Mouse (Mus musculus) heart, postnatal 4 days (tissue): Measurements from ENCODE around the gene Zfand3. TPM values are rescaled to one million over a fixed set of nuclear protein-coding genes. Genes with fewer than 3 reads are reported as not detected.

Source experiments
- DNase-seq: peaks from one replicate; pipeline ENCODE4 v3.0.0; 2021
- total RNA-seq, 2 experiments: library from RNA; stranded (reverse); gene quantifications; 2 replicates each; pipeline ENCODE4 v1.2.3; 2021

The Zfand3 gene
- total RNA-seq, 2 experiments from 2014 or later: 145 to 149 TPM

DNA sequence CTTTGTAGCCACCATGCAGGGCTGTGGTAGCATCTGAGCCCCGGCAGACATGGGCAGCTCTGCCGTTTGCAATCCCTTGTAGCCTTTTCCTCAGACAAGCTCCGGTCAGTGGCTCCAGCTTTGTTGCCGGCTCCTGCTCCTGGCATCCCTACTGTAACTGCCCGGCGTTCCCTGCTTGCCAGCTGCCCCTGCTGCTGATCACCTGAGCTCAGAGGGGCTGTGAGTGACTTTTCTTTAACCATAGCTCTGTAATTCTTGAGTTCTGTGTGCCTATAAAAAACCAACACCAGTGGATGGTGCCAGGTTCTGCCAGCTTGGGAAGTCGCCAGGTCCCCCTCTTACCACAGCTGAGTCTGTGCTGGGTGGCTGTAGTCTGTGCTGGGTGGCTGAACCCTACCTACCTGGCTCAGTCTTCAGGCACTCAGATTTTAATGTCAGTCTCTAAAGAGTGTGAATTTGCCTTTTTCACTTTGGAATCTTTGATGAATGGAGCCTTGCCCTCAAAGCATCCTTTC, 150.9 kb downstream of the Zfand3 start:
- DNase-seq: peak; percentile 41

DNA sequence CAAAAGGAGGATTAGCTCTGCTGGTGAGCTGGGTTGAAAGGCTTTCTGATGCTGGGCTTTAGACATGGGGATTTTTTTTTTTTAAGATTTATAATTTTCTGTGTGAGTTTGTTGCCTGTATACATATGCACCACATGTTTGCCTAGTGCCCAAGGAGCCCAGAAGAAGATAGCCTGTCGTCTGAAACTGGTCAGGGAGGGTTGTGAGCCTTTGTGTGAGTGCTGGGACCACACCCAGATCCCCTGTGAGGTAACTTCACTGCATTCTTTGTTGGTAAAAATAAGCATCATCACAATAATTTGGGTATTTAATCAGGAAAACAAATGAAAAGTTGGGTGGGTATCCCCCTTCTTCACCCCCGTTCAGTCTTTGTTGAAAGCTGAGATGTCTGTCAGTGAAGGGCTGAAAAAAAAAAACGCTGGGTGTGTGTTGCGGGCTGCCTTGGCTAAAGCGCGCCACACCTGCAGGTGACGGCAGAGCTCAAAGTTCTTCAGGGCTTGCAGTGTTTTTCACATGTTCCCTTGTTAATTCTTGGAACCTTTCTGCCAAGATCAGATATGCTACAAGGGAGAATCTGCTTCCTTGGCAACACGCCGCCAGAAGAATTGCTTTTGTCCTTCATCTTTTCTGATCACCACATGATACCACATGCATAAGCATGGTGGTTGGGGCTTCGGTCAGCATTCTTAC, 154.0 kb downstream of the Zfand3 start:
- no peak for DNase-seq

DNA sequence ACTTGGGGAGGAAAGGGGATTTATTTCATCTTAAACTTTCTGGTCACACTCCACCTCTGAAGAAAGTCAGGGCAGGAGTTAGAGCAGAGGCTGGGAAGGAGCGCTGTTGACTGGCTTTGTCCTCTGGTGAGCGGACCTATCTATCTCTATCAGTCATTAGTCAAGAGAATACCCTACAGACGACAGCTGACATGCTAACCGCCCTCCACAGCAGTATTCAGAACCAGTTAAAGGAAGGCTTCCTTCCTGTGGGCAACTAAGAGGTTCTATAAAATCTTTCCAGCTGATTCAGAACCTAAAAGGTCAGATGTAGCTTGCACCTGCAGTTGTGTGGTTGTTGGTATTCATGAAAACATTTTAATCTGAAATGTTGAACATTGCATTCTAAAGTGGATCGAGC, 154.8 kb downstream of the Zfand3 start:
- DNase-seq: no peak

DNA sequence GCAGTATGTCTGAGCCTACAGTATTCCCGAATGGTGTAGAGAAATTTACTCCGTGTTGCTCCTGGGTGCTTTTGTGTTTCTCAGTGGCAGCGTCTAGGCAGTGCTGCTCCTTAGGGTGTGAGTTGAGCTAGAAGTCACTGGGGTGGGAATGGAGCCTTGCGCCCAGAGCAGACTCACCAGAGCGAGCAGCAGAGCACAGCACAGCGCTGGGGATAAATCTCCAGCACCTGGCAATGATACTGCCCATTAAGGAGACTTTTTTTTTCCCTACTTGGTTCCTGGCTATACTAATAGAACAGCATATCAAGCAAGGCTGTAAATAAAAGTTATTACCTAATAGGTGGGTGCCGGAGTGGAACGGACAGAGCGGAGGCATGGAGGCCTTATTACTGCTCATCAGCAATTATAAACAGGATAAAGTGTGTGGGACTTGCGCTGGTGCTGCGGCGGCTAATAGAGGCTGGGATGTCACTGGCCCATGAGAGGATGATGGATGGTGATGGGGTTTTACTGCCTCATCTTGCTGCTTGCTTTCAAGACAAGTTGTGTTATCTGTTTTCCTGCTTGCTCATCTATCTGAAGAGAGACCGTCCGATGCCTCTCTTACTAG, 156.4 kb downstream of the Zfand3 start:
- no peak for DNase-seq

DNA sequence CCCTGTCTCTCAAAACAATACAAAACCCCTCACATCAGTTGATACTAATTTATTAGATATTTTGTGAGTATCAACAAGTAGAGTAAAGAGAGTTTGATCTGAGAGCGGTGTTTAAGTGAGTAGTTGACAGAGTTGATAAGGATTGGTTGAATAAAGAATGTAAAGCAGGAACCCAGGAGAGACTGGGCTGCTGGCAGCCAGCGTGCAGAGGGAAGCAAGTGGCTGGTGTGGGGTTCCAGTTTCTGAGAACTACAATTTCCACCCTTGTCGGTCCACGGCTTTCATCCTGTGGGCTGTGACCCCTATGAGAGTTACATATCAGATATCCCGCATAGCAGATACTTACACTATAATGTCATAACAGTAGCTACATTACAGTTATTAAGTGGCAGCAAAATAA, 158.4 kb downstream of the Zfand3 start:
- no peak for DNase-seq

DNA sequence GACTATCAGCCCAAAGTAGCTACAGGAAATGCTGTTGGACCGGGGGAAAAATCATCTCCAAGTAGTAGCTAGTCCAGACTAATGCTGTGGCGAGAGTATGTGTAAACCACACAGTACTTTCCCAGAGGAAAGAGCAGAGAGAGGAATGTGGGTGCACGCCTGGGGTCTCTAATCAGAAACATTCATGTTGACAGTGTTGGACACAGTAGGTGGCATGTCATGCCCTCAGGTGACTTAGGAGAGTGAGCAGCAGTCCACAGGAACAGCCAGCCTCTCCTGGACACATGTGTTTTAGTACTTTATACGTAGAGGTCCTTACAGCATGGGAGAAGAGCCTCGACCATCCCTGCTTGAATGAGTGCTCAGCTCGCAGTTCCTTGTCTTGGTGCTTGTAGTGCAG, 159.3 kb downstream of the Zfand3 start:
- DNase-seq: no peak

DNA sequence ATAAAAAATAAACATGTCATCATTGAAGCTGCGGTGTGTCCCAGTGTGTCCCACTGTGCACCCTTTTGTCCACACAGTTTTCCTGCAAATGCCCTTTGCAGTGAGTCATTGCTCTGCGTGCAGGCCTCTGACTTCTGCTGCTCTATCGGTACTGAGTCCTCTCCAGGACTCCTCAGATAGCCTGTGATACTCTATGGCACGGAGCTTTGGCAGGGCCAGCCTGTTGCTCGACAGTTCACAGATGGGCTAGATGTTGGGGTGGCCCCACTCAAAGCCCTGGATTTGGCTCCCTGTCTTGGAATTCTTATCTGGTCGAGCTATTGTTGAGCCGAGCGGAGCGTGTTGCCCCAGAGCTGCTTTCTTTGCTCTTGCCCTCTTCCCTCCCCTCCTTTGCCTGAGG, 160.3 kb downstream of the Zfand3 start:
- peak; percentile 36 for DNase-seq

DNA sequence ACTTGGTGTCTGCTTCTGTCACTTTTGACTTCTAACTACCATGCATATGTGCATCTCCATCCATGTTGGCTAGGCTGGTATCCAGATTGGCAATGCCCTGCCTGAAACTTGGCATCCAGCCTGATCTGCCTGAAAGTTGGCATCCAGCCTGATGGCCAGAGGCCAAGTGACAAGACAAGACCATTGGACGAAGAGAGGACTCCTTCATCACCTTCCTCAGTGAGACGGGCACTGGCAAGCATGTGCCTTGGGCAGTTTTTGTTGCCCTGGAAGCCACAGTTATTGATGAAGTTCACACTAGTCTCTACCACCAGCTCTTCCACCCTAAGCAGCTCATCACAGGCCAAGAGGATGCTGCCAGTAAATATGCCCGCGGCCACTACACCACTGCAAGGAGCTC, 172.9 kb downstream of the Zfand3 start:
- peak; percentile 62 for DNase-seq

DNA sequence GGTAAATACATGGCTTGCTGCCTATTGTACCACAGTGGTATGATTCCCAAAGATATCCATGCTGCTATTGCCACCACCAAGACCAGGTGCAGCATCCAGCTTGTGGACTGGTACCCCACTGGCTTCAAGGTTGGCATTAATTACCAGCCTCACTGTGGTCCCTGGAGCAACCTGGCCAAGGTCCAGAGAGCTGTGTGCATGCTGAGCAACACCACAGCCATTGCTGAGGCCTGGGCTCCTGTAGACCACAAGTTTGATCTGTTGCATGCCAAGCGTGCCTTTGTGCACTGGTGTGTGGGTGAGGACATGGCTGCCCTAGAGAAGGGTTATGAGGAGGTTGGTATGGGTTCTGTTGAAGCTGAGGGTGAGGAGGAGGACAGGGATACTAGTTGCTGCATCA, 173.9 kb downstream of the Zfand3 start:
- DNase-seq: peak; percentile 16

DNA sequence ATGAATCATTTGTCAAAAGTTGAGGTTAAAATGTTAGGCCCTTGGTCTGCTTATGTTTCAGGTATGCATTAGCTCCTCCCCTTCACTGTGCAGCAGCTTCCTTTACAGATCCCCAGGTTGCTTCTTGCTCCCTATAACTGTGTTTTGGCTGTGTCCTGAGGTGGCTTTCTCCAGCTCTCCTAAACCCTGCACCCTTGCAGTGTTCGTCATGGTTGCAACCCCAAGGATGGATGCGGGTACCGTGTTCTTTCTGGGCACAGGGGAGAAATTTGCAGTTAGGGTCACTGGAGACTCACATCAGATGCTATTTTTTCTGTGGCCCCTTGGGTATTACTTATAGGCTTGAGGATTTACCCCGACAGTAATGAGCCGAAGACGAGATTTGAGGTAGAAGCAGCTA, 175.7 kb downstream of the Zfand3 start:
- peak; percentile 3 for DNase-seq

DNA sequence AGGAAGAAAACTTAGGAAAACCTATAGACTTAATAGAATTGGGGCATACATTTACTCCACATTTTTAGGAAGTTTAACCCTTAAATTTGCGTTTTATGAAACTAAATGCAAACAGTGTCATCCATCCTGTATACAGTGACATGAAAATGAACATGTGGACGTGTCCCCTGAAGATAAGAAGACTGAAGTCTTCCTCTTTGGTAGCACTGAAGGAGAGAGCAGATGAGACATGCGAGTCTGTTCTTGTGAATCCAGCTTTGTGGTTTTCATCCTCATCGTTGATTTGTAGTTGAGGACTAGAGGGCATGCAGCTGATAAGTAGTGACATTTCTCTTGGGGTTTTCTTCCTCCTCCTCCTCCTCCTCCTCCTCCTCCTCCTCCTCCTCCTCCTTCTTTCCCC, 177.0 kb downstream of the Zfand3 start:
- no peak for DNase-seq

DNA sequence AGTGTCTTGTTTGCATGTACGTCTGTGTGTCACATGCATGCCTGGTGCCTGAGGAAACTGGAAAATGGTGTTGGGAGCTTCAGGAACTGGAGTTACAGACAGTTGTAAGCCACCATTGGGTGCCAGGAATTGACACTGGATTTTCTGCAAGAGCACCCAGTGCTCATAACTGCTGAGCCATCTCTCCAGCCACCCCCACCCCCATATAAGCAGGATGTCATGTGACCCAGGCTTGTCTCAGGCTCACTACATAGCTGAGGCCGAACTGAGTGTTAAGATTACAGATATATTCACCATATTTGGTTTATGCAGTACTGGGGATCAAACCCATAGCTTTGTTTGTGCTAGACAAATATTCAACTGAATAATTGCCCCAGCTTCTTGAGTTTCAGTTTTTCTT, 177.5 kb downstream of the Zfand3 start:
- DNase-seq: peak; percentile 3

DNA sequence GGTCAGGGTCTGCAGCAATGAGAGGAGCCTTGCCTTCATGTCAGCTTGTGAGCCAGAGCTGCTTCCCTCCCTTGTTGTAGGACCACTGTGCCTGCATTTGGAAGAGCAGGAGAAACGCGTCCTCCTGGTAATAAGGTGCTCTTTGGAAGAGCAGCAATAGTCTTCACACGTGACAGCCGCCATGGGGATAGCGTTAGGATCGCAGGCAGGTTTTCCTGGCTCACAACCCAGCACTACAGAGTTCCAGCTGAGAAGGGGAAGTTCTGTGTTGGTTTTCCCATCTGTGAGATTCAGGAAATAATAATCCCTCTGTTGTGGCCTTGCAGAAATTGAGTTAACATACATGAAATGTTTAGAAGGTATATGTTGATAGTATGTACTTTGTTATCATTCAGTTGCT, 179.0 kb downstream of the Zfand3 start:
- DNase-seq: peak; percentile 2

DNA sequence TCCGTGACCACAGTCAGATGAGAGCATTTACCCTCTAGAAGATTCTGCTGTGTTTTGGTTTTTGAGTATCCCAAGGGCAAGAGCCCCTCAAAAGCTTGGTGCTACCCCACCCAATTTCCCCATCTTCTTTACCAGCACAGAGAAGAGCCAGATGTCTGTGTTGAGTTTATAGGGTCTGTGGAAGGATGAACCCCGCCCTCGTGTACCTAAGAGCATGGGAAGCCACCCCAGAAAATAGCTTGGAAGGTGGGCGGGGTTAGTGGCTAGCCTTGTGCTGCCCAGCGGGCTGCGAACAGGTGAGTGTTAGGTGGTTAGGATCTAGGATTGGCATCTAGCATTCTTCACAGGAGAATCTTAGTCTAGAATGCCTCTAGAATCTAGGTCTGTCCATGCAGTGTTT, 182.6 kb downstream of the Zfand3 start:
- DNase-seq: no peak

DNA sequence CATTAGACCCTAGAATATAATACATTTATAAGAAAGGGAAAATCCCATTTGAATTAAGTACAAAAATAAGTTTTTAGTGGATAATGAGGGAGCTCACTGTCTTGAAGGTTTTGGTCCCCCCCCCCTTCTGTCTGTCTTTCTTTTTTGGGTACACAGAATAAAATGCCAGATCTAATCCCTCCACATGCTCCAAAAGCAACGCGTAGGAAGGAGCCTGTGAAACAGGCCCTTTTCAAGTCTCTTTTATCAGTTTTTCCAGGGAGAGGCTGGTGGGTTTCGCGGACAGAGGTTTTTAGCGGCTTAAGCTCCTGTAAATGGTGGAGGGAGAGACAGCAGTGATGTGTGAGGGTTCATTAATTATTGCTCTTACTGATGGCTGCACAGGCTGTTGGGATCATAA, 183.0 kb downstream of the Zfand3 start:
- DNase-seq: no peak

DNA sequence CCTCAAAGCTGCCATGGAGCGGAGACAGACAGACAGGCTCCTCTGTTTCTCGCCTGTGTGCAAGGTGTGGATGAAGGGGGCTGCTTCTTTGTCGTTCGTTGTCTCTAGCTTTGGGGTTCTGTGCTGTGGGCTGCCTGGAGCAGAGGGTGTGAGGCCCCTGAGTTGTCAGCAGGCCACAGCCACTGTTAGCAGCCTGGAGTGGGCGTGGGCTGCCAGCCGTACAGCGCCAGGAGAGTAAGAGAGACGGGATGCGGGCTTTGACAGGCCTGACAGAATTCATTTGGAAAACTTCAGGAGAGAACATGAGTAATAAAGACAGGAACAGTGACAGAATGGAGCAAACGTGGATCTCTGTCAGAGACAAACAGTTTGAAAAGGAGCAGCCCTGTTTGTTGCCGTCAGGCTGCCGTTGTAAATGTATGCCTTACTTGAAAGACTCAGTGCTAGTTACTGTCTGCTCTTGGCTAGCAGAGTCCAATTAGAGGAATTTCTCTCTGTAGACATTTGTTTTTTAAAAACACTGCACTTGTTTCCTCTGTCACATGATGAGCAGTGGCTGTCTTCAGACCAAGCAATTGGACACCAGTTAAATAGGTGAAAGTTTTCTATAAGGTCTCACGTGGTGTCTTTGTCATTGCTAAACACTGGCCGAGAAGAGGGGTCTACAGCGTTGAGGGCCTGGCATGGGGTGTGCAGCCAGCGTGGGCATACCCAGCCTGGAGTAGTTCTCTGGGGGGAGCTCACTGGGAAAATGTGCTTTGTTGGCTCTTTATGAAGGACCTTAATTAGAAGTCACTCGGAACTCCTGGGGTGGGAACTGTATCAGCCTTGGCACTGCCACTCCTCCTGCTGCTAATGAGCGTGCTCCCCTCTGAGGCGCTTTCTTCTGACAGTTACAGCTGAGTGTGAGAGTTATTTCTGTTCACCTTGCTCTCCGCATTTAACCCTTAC, 183.8 kb downstream of the Zfand3 start:
- DNase-seq: peak; percentile 40

DNA sequence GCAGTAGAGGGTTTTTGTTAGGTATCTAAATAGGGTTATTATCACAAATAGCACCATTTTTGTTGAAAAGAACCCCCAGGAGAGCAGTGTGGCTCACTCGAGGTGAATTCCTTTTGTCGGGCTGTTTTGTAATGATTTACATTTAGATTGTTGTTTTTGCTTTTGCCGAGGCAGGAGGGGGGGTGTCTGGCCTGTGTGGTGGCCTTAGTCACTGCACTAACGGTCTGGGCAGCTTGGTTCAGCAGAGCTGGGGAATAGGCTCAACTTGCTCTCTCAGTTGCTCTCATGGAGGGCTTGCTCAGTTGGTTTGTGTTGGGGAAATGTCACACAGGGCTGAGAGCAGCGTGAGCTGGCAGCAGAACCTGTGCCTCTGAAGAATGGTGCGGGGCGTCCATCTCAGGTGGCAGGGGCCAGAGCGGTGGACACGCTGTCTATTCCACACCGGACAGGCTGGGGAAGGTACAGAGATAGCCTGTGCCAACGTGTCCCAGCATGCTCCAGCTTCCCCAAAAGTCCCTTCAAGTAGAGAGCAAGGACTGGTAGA, 186.6 kb downstream of the Zfand3 start:
- DNase-seq: no peak

DNA sequence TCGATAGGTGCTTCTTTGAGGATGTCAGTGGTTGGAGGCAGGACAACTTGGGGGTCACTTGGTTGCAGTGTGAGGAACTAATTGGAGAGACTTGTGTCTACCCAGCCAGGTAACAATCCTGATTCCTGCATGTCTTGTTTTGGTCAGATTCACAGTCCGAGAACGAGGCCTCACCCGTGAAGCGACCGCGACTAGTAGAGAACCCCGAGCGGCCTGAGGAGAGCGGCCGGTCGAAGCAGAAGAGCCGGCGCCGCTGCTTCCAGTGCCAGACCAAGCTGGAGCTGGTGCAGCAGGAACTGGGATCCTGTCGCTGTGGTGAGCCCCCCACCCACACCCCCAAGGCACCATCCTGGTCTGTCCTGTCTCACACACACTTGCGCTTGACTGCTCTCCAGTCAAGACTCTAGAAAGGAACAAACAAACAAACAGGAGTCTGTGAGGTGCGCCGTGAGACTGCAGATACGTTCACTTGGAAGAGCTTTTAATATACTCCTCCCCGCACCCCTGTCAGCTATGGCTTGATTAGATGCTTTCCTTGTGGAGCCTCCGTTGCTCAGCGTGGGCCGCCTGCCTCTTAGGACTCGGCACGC, 188.0 kb downstream of the Zfand3 start:
- DNase-seq: peak; percentile 6

DNA sequence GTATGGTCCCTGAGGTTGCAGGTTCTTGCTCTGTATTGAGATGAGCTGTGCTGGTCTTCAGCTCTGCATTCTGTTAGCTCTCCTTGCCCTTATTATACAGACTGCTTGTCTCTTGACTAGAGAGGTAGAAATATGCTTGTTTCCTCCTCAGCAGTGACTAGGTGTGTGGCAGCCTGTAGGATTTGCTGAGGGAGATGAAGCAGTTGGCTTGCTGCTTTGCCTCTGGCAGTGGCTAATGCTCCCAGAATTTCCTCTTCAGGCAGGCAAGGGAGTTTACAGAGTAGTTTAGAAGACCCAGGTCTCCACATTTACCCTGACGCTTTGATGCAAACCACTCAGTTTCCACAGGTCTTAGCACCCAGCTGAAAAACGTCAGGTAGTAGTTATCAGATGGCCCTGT, 189.1 kb downstream of the Zfand3 start:
- peak; percentile 3 for DNase-seq

DNA sequence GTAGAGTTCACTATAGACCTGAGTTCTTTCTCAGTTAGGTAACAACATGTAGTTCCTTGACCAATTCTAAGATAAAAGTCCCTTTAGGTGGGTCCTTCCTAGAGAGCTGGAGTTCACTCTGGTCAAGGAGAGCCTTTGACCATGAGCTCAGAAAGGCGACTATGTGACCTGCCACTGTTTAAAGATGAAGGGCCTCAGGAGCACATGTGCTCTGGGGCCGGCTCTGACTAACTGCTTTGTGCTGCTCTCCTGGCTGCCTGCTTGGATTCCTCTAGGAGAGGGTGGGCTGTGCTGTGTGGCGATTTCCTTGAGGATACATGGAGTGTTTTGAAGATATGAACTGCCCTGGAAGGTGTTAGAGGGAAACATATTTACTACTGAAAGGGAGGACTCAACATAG, 189.6 kb downstream of the Zfand3 start:
- DNase-seq: peak; percentile 4

DNA sequence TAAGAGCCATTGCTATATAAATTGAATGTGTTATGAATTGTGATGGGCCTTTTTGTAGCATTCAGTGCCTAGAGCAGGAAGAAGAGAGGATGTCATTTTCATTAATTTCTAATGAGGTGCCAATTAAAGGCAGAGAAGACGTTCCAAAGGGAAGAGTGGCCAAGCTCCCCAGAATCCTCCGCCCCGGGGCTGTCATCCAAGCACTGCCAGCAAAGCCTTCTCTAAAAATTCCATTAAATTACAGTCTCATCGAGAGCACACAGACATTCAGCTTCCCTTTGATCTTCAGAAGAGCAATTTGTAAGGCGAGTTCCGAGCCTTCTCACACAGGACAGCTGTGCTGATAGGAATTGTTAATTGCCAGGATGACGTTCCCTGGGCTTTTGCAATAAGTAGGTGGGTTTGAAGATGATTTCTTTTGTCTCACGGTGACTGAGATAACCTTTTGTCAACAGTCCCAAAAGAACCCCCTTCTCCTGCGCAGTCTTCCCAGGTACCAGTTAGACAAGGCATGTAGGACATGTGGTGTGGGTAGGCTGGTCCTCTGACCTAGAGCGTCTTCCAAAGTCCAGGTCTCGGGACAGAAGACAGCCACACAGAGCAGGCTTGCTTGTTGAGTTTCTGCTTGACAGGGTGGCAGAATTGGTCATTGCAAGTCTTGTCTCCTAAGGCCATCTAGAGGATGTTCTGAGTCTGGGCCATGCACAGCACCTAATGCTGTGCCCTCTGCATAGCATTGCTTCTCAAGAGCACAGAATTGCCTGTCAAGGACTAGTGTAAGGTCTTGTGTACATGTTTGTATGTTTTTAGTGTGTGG, 190.3 kb downstream of the Zfand3 start:
- peak; percentile 24 for DNase-seq
